Mouse (Mus musculus): ENCODE results near the gene Adamtsl1.

GRCm38 (mm10) chr4:86309178-86309577, 795.2 kb downstream of the Adamtsl1 start:
- no peak for TF ChIP-seq CTCF (IDR thresholded peaks at IDR 0.05; ENCODE audit: extremely low read depth, insufficient read depth, insufficient read length, insufficient replicate concordance)
- no peak for TF ChIP-seq POLR2A (IDR thresholded peaks at IDR 0.05; ENCODE audit: low read depth, low read length)

All from spleen, adult 2 months (tissue).